Mouse (Mus musculus): Measurements from ENCODE around the gene Eif1ad. TPM values are rescaled to one million over a fixed set of nuclear protein-coding genes. Genes with fewer than 3 reads are reported as not detected.

The Eif1ad gene
- total RNA-seq (2014; rRNA removed; ENCODE audit: low replicate concordance) (37.9 and 40.6 TPM in 2 replicates), polyA plus RNA-seq (2015; fragmentation: Nextera tagmentation; extraction: Ambion mirVana) (33.5 and 37.5 TPM in 2 replicates)

DNA sequence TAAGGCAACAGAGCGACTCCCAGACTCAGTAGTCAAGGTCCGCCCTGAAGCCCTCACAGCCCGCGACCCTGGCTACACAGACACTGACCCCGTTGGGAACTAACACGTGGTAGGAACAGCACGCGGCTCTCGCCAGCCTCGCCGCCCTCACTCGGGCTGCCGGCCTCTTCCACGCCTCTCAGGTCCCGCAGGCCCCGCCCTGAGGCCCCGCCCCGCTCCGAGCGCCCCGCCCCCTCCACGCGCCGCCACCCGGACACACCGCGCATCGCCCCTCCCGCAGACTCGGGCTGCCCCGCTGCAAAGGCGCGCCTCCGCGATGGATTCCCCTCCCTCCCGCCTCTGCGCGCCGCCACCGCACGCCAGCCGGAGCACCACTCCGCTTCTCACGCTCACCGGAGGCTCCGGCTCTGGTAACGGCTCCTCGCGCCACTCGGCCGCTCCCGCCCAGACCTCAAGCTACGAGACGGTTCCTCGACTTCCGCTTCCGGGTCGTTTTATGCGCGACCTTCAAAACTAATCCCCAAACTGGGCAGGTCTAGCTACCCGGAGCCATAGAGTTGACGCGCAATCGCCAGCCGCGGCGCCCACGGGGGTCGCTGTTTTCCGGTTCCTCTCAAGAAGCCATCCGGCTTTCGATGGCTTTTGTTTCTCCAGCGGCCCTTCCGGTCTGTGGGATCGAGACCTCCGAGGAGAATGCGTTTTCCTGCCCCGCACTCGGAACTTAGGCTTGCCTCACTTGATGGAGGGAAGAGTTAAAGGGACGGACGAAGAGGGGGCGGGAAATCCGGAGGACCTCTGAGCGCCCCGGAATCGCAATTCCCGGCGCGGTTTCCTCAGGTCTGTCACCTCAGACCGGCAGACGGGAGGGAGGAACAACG, at the start of gene Eif1ad:
Eif1ad (plus strand) TSS at position 567 of the 878 bp plus-strand sequence.
- Histone ChIP-seq H3K27me3 (ENCODE audit: control insufficient read depth, insufficient read depth, low read length) (no peaks in the 10 kb centered on the region), H3K9ac (replicated peaks; ENCODE audit: low read depth, low read length) (peak within 1 kb of the TSS; percentile 77), H3K9me3 (replicated peaks; ENCODE audit: control insufficient read depth, low read length) (no peaks in the 10 kb centered on the region), H3K27ac (ENCODE audit: low read depth) (peak within 1 kb of the TSS; percentile 97), H3K4me3 (ENCODE audit: low read depth, low read length) (peak within 1 kb of the TSS; percentile 78), H3K4me1 (ENCODE audit: control insufficient read depth, insufficient read depth) (peaks cover 15% of the 10 kb centered on the region), H3K4me2 (ENCODE audit: low read depth, low read length) (peak within 1 kb of the TSS; percentile 97), H3K36me3 (replicated peaks; ENCODE audit: control insufficient read depth, insufficient read depth, low read length) (peaks cover 45% of the 10 kb centered on the region)
- under 1% methylated on average over 77 of the region's 92 CpGs for WGBS
- TF ChIP-seq CTCF (IDR thresholded peaks at IDR 0.05; ENCODE audit: low read depth) (0 out of 2 replicates have a peak, but pooled peaks have one; percentile 4), EP300 (IDR thresholded peaks at IDR 0.05; ENCODE audit: low read depth) (0 out of 2 replicates have a peak, but pooled peaks have one; percentile 49)
- ATAC-seq (ENCODE audit: insufficient read depth, low read depth) (peak; percentile 94), DNase-seq (ENCODE audit: low spot score) (peak; percentile 92)

DNA sequence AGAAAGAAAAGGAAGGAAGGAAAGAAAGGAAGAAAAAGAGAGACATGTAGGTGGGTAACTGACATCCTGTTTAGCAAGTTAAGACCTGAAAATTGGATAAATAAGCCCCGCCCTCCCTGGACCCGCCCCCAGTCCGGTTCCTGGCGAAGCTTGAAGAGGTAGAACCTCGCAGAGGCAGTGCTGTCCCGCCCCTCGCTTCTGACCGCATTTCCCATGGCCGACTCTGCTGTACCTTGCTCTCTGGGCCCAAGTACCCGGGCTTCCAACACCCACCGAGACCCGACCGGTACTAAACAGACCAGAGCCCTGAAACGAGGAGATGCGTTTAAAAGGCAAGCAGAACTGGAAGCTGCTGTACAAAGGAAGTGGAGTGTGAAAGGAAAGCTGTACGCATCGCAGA, 42.7 kb upstream of the Eif1ad start:
- Histone ChIP-seq H3K27me3 (ENCODE audit: control insufficient read depth, insufficient read depth, low read length) (no peaks in the 10 kb centered on the region), H3K4me1 (ENCODE audit: control insufficient read depth, insufficient read depth) (no peaks in the 10 kb centered on the region), H3K4me2 (ENCODE audit: low read depth, low read length) (no peak overlapping the region), H3K4me3 (ENCODE audit: low read depth, low read length) (no peak overlapping the region), H3K27ac (ENCODE audit: low read depth) (no peak overlapping the region), H3K36me3 (replicated peaks; ENCODE audit: control insufficient read depth, insufficient read depth, low read length) (no peaks in the 10 kb centered on the region), H3K9me3 (replicated peaks; ENCODE audit: control insufficient read depth, low read length) (no peaks in the 10 kb centered on the region), H3K9ac (replicated peaks; ENCODE audit: low read depth, low read length) (no peak overlapping the region)
- TF ChIP-seq EP300 (IDR thresholded peaks at IDR 0.05; ENCODE audit: low read depth): no peak
- no peak for TF ChIP-seq CTCF (IDR thresholded peaks at IDR 0.05; ENCODE audit: low read depth)
- WGBS: 55% methylated on average over 17 of the region's 17 CpGs
- ATAC-seq (ENCODE audit: insufficient read depth, low read depth): no peak
- DNase-seq (ENCODE audit: low spot score): no peak

DNA sequence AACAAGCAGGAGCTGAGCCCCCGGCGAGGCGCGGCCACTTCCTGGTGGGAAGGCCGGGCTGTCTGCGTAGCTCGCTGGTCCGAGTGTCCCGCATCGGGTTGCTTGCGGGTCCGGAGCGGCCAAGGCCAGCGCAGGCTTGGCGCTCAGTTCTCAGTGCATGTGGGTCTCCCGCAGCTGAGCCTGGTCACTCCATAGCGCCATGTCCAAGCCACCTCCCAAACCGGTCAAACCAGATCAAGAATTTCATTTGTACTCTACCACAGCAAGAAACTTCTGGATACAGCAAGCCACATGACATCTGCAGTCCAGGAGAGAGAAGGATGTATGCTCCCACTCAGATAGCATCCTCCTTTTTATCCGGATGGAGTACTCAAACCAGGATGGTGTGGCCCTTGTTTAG, 38.6 kb upstream of the Eif1ad start:
- Histone ChIP-seq H3K27me3 (ENCODE audit: control insufficient read depth, insufficient read depth, low read length) (no peaks in the 10 kb centered on the region), H3K9me3 (replicated peaks; ENCODE audit: control insufficient read depth, low read length) (no peaks in the 10 kb centered on the region), H3K27ac (ENCODE audit: low read depth) (no peak overlapping the region), H3K4me3 (ENCODE audit: low read depth, low read length) (no peak overlapping the region), H3K9ac (replicated peaks; ENCODE audit: low read depth, low read length) (no peak overlapping the region), H3K36me3 (replicated peaks; ENCODE audit: control insufficient read depth, insufficient read depth, low read length) (no peaks in the 10 kb centered on the region), H3K4me1 (ENCODE audit: control insufficient read depth, insufficient read depth) (no peaks in the 10 kb centered on the region), H3K4me2 (ENCODE audit: low read depth, low read length) (no peak overlapping the region)
- ATAC-seq (ENCODE audit: insufficient read depth, low read depth): no peak
- no peak for DNase-seq (ENCODE audit: low spot score)
- TF ChIP-seq EP300 (IDR thresholded peaks at IDR 0.05; ENCODE audit: low read depth) (no peak), CTCF (IDR thresholded peaks at IDR 0.05; ENCODE audit: low read depth) (no peak)
- 73% methylated on average over 19 of the region's 19 CpGs for WGBS

DNA sequence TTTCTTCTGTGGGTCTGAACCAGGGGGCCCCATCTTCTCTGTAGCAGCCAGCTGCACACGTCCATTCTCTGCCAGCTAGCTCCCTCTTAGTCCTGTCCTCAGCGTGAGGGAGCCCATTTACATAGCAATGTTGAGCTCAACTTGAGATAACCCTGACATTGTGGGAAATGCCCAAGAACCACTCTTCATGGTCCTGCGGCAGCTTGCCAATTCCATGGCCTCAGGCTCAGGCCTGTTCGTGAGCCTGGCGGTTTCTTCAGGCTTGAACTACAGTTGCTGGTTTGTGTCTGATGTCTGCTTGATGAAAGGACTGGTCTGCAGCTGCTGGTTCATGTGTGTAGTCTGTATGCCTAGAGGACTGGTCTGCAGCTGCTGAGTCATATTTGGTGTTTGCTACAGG, 31.8 kb upstream of the Eif1ad start:
- Histone ChIP-seq H3K4me1 (ENCODE audit: control insufficient read depth, insufficient read depth) (no peaks in the 10 kb centered on the region), H3K4me3 (ENCODE audit: low read depth, low read length) (no peak overlapping the region), H3K9me3 (replicated peaks; ENCODE audit: control insufficient read depth, low read length) (no peaks in the 10 kb centered on the region), H3K9ac (replicated peaks; ENCODE audit: low read depth, low read length) (no peak overlapping the region), H3K27ac (ENCODE audit: low read depth) (no peak overlapping the region), H3K36me3 (replicated peaks; ENCODE audit: control insufficient read depth, insufficient read depth, low read length) (no peaks in the 10 kb centered on the region), H3K4me2 (ENCODE audit: low read depth, low read length) (no peak overlapping the region), H3K27me3 (ENCODE audit: control insufficient read depth, insufficient read depth, low read length) (no peaks in the 10 kb centered on the region)
- no peak for TF ChIP-seq CTCF (IDR thresholded peaks at IDR 0.05; ENCODE audit: low read depth)
- no peak for TF ChIP-seq EP300 (IDR thresholded peaks at IDR 0.05; ENCODE audit: low read depth)
- ATAC-seq (ENCODE audit: insufficient read depth, low read depth): peak; percentile 27; the same call in 1 of the 2 replicates
- WGBS: 27% methylated on average over 5 of the region's 5 CpGs
- no peak for DNase-seq (ENCODE audit: low spot score)

DNA sequence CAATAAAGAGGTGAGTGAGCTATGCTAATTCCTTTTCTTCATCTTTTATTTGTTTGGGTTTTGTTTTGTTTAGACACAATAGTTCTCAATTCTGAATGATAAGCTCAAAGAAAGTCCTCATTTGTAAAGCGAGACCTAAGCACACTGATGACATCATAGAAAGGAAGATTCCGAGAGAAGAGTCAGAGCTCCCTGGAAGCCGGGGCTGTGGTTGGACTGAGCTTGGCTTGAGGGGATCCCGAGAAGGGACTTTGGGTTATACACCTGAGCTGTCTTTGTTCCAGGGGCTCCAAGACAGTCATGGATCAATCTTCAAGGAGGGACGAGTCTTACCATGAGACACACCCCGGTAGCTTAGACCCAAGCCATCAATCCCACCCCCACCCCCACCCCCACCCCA, 31.1 kb upstream of the Eif1ad start, which contains the start of gene Catsper1:
Catsper1 (plus strand) TSS at position 301 of the 400 bp plus-strand sequence.
- H3K4me1 ChIP-seq (ENCODE audit: control insufficient read depth, insufficient read depth): no peaks in the 10 kb centered on the region
- 76% methylated on average over 6 of the region's 6 CpGs for WGBS

More for the DNA sequence above, 31.1 kb upstream of the Eif1ad start, which contains the start of gene Catsper1:
- TF ChIP-seq EP300 (IDR thresholded peaks at IDR 0.05; ENCODE audit: low read depth): no peak
- TF ChIP-seq CTCF (IDR thresholded peaks at IDR 0.05; ENCODE audit: low read depth): no peak
- ATAC-seq (ENCODE audit: insufficient read depth, low read depth) (no peak), DNase-seq (ENCODE audit: low spot score) (no peak)
- Histone ChIP-seq H3K9ac (replicated peaks; ENCODE audit: low read depth, low read length) (no peak within 1 kb of the TSS), H3K4me2 (ENCODE audit: low read depth, low read length) (no peak within 1 kb of the TSS), H3K4me3 (ENCODE audit: low read depth, low read length) (no peak within 1 kb of the TSS), H3K27me3 (ENCODE audit: control insufficient read depth, insufficient read depth, low read length) (no peaks in the 10 kb centered on the region), H3K36me3 (replicated peaks; ENCODE audit: control insufficient read depth, insufficient read depth, low read length) (no peaks in the 10 kb centered on the region), H3K9me3 (replicated peaks; ENCODE audit: control insufficient read depth, low read length) (no peaks in the 10 kb centered on the region), H3K27ac (ENCODE audit: low read depth) (no peak within 1 kb of the TSS)

Measured in heart, postnatal 0 days (tissue).